Mouse (Mus musculus): ENCODE data around the gene Cep128. TPM values are rescaled to one million over a fixed set of nuclear protein-coding genes. Genes with fewer than 3 reads are reported as not detected.
"Not testable (repeated sequence)": the region's sequence is repeated elsewhere in the genome, so short reads cannot be mapped to it uniquely, and the experiment has no call there.

The Cep128 gene
- 1 to 10 TPM; 4.5 to 8.7 TPM for total RNA-seq (2021)
- long read RNA-seq, experiment 1, full-length matches to known transcripts, result 1 of 1 reads
- long read RNA-seq, experiment 1, partial matches to known transcripts, result 0 of 1 reads
- long read RNA-seq, experiment 1, other reads (novel, unspliced or antisense), result 0 of 1 reads
- long read RNA-seq, experiment 2, full-length matches to known transcripts, result 4 of 5 reads
- long read RNA-seq, experiment 2, partial matches to known transcripts, result 0 of 5 reads
- long read RNA-seq, experiment 2, other reads (novel, unspliced or antisense), result 1 of 5 reads

- DNase-seq, result peak; percentile 94
Measured at GRCm38 (mm10) chr12:91384281-91385017, at the start of gene Cep128, which contains the start of gene Tshr. Cep128 (minus strand) TSS chr12:91384409. Tshr (plus strand) TSS chr12:91384563.

GRCm38 (mm10) chr12:91427129-91427528 lies 42.9 kb upstream of the Cep128 start:
- DNase-seq, result no peak

GRCm38 (mm10) chr12:91426499-91426898 lies 42.3 kb upstream of the Cep128 start:
- DNase-seq, result no peak

- peak; percentile 34 for DNase-seq
Measured at GRCm38 (mm10) chr12:91423125-91423820, 39.1 kb upstream of the Cep128 start.

GRCm38 (mm10) chr12:91421272-91421671 lies 37.1 kb upstream of the Cep128 start:
- no peak for DNase-seq

- peak; percentile 83 for DNase-seq
Measured at GRCm38 (mm10) chr12:91418791-91419190, 34.6 kb upstream of the Cep128 start.

- no peak for DNase-seq
Measured at GRCm38 (mm10) chr12:91416828-91417227, 32.6 kb upstream of the Cep128 start.

- no peak for DNase-seq
Measured at GRCm38 (mm10) chr12:91415112-91415511, 30.9 kb upstream of the Cep128 start.

- no peak for DNase-seq
Measured at GRCm38 (mm10) chr12:91412461-91413182, 28.4 kb upstream of the Cep128 start.

- DNase-seq, result no peak
Measured at GRCm38 (mm10) chr12:91410306-91410705, 26.1 kb upstream of the Cep128 start.

GRCm38 (mm10) chr12:91401049-91401352 lies 16.8 kb upstream of the Cep128 start:
- no peak for DNase-seq

GRCm38 (mm10) chr12:91400232-91401048 lies 16.2 kb upstream of the Cep128 start:
- peak; percentile 82 for DNase-seq

- peak; percentile 18 for DNase-seq
Measured at GRCm38 (mm10) chr12:91383516-91384264, 519 bp downstream of the Cep128 start.

- DNase-seq, result no peak
Measured at GRCm38 (mm10) chr12:91369173-91369572, 15.0 kb downstream of the Cep128 start.

- DNase-seq, result no peak
Measured at GRCm38 (mm10) chr12:91353783-91354182, 30.4 kb downstream of the Cep128 start.

- DNase-seq, result not testable (repeated sequence)
Measured at GRCm38 (mm10) chr12:91338656-91339055, 45.6 kb downstream of the Cep128 start.

- DNase-seq, result no peak
Measured at GRCm38 (mm10) chr12:91327527-91327926, 56.7 kb downstream of the Cep128 start.

- peak; percentile 48 for DNase-seq
Measured at GRCm38 (mm10) chr12:91326104-91326503, 58.1 kb downstream of the Cep128 start.

GRCm38 (mm10) chr12:91315026-91315425 lies 69.2 kb downstream of the Cep128 start:
- DNase-seq, result no peak

GRCm38 (mm10) chr12:91313974-91314587 lies 70.1 kb downstream of the Cep128 start:
- DNase-seq, result no peak

All from adrenal gland, postnatal 10 days (tissue).